Mouse (Mus musculus): ENCODE measurements at regions not wholly inside any gene's neighbourhood (a gene's known extent, or its start where the extent isn't known, plus 50 kb on each side); places are given as distances from the start of the nearest gene placed in this dataset.
A peak's percentile ranks its signal among the peaks of the same experiment; 100 is the strongest.

DNA sequence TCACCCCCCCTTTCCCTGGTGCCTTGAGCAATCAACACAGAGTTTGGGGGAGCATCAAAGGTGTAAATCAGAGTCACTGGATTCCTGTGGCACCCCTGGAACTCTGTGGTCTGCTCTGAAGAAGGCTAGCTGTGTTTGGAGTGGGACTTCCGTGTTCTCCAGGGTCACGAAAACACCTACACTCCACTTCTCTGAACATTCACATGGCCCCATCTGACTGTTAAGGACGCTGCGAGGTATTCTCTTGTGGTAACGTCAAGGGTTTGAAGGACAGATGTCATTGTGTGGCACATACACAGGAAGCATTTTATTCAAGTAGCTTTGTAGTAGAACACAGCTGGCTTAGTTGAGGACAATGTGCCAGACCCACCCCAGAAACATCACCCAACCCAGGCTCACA lies 137.1 kb downstream of the Gadd45g start:
- no peak overlapping the region for H3K4me2 ChIP-seq (replicated peaks; ENCODE audit: low read depth)
- H3K4me3 ChIP-seq (ENCODE audit: low read depth, low read length): no peak overlapping the region
- 87% methylated on average over 5 of the region's 5 CpGs for WGBS
- no peak for TF ChIP-seq EP300 (optimal IDR thresholded peaks at IDR 0.05)
- no peak for TF ChIP-seq CTCF (IDR thresholded peaks at IDR 0.05; ENCODE audit: low read depth)
- no peaks in the 10 kb centered on the region for H3K36me3 ChIP-seq (ENCODE audit: control insufficient read depth, insufficient read depth, low read length)
- no peak overlapping the region for H3K9ac ChIP-seq (ENCODE audit: low read length)
- H3K9me3 ChIP-seq (ENCODE audit: control insufficient read depth, low read length): no peaks in the 10 kb centered on the region
- ATAC-seq (ENCODE audit: low FRiP score, low TSS enrichment): no peak
- no peaks in the 10 kb centered on the region for H3K4me1 ChIP-seq (replicated peaks; ENCODE audit: control insufficient read depth, insufficient read depth)
- DNase-seq (ENCODE audit: low spot score): no peak
- no peaks in the 10 kb centered on the region for H3K27me3 ChIP-seq (ENCODE audit: control insufficient read depth, insufficient read depth, low read length)
- H3K27ac ChIP-seq (replicated peaks): no peak overlapping the region

DNA sequence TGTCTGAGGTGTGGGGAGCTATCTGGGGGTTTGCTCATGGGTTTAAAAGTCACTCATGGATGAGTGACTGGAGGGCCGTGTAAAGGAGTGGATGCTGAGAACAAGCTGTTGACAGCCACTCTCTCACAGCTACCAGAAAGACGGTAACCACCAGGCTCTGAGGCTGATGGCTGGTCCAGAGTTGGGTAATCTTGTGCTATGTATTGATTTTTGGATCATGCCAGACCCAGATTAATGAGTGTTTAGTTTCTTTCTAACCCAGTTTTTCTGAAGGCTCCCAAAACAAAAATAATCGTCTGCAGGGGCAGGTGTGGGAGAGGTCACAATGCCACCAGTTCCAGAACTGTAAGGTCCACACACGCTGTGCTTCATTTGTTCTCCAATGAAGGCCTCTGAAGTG lies 144.9 kb downstream of the Gadd45g start:
- DNase-seq (ENCODE audit: low spot score) (no peak), ATAC-seq (ENCODE audit: low FRiP score, low TSS enrichment) (no peak)
- Histone ChIP-seq H3K4me2 (replicated peaks; ENCODE audit: low read depth) (no peak overlapping the region), H3K27me3 (ENCODE audit: control insufficient read depth, insufficient read depth, low read length) (no peaks in the 10 kb centered on the region), H3K36me3 (ENCODE audit: control insufficient read depth, insufficient read depth, low read length) (no peaks in the 10 kb centered on the region), H3K27ac (replicated peaks) (no peak overlapping the region), H3K4me1 (replicated peaks; ENCODE audit: control insufficient read depth, insufficient read depth) (no peaks in the 10 kb centered on the region), H3K9me3 (ENCODE audit: control insufficient read depth, low read length) (0 out of 2 replicates have a peak, but pooled peaks cover 3% of the 10 kb centered on the region), H3K9ac (ENCODE audit: low read length) (no peak overlapping the region), H3K4me3 (ENCODE audit: low read depth, low read length) (no peak overlapping the region)
- TF ChIP-seq CTCF (IDR thresholded peaks at IDR 0.05; ENCODE audit: low read depth) (no peak), EP300 (optimal IDR thresholded peaks at IDR 0.05) (no peak)
- 79% methylated on average over 4 of the region's 4 CpGs for WGBS

DNA sequence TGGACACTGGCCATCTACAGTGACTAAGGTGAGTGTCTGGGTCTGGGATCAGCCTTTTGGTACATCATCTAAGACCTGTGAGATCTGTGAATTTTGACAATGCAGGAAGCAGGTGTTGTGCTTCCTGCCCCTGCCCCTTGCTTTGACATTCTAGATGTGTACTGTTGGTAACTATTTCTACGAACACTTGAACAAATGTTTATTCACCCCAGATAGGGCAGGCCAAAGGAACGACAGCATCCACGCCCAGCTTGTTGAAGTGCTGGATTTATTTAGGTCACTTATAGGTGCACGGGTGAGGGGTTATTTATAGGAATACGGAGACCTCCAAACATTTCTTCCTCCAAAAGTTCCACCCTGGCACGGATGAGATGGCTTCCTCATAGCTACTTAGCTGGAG lies 146.4 kb downstream of the Gadd45g start:
- ATAC-seq (ENCODE audit: low FRiP score, low TSS enrichment) (peak; percentile 76), DNase-seq (ENCODE audit: low spot score) (peak; percentile 27)
- no peaks in the 10 kb centered on the region for H3K27me3 ChIP-seq (ENCODE audit: control insufficient read depth, insufficient read depth, low read length)
- no peak overlapping the region for H3K4me2 ChIP-seq (replicated peaks; ENCODE audit: low read depth)
- no peak for TF ChIP-seq CTCF (IDR thresholded peaks at IDR 0.05; ENCODE audit: low read depth)
- no peak for TF ChIP-seq EP300 (optimal IDR thresholded peaks at IDR 0.05)
- WGBS: 34% methylated on average over 6 of the region's 6 CpGs
- no peaks in the 10 kb centered on the region for H3K36me3 ChIP-seq (ENCODE audit: control insufficient read depth, insufficient read depth, low read length)
- H3K9me3 ChIP-seq (ENCODE audit: control insufficient read depth, low read length): 0 out of 2 replicates have a peak, but pooled peaks cover 3% of the 10 kb centered on the region
- no peak overlapping the region for H3K4me3 ChIP-seq (ENCODE audit: low read depth, low read length)
- no peaks in the 10 kb centered on the region for H3K4me1 ChIP-seq (replicated peaks; ENCODE audit: control insufficient read depth, insufficient read depth)
- no peak overlapping the region for H3K9ac ChIP-seq (ENCODE audit: low read length)
- no peak overlapping the region for H3K27ac ChIP-seq (replicated peaks)

- no peak overlapping the region for H3K4me3 ChIP-seq (ENCODE audit: low read depth, low read length)
- DNase-seq (ENCODE audit: low spot score): no peak
- 0 out of 2 replicates have a peak, but pooled peaks cover 3% of the 10 kb centered on the region for H3K9me3 ChIP-seq (ENCODE audit: control insufficient read depth, low read length)
- no peak overlapping the region for H3K9ac ChIP-seq (ENCODE audit: low read length)
- 64% methylated on average over 4 of the region's 4 CpGs for WGBS
- ATAC-seq (ENCODE audit: low FRiP score, low TSS enrichment): no peak
- no peak overlapping the region for H3K4me2 ChIP-seq (replicated peaks; ENCODE audit: low read depth)
- no peaks in the 10 kb centered on the region for H3K27me3 ChIP-seq (ENCODE audit: control insufficient read depth, insufficient read depth, low read length)
- no peaks in the 10 kb centered on the region for H3K4me1 ChIP-seq (replicated peaks; ENCODE audit: control insufficient read depth, insufficient read depth)
- no peaks in the 10 kb centered on the region for H3K36me3 ChIP-seq (ENCODE audit: control insufficient read depth, insufficient read depth, low read length)
- H3K27ac ChIP-seq (replicated peaks): no peak overlapping the region
- no peak for TF ChIP-seq CTCF (IDR thresholded peaks at IDR 0.05; ENCODE audit: low read depth)
- no peak for TF ChIP-seq EP300 (optimal IDR thresholded peaks at IDR 0.05)
Observed at GRCm38 (mm10) chr13:51996163-51996562, 149.7 kb downstream of the Gadd45g start.

DNA sequence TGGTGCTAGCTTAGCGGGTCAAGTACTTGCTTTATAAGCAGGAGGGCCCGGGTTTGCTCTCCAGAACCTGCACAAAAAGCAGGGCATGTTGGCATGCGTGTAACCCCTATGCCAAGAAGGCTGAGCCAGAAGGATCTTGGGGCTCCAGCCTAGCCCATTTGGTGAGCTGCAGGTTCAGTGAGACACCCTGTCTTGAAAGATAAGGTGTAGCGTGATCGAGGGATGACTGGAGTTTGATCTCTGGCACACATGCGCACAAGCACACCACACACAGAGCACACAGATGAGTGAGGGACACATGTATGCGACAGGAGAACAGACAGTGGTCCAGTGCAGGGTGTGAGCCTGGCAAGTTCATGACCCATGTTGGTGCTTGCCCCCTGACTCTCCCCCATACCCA lies 152.1 kb downstream of the Gadd45g start:
- Histone ChIP-seq H3K36me3 (ENCODE audit: control insufficient read depth, insufficient read depth, low read length) (no peaks in the 10 kb centered on the region), H3K27ac (replicated peaks) (no peak overlapping the region), H3K4me2 (replicated peaks; ENCODE audit: low read depth) (no peak overlapping the region), H3K4me3 (ENCODE audit: low read depth, low read length) (no peak overlapping the region), H3K9ac (ENCODE audit: low read length) (no peak overlapping the region), H3K4me1 (replicated peaks; ENCODE audit: control insufficient read depth, insufficient read depth) (peaks cover 3% of the 10 kb centered on the region; the same call in 1 of the 2 replicates), H3K9me3 (ENCODE audit: control insufficient read depth, low read length) (0 out of 2 replicates have a peak, but pooled peaks cover 3% of the 10 kb centered on the region), H3K27me3 (ENCODE audit: control insufficient read depth, insufficient read depth, low read length) (no peaks in the 10 kb centered on the region)
- no peak for DNase-seq (ENCODE audit: low spot score)
- TF ChIP-seq EP300 (optimal IDR thresholded peaks at IDR 0.05) (no peak), CTCF (IDR thresholded peaks at IDR 0.05; ENCODE audit: low read depth) (no peak)
- no peak; the same call in 1 of the 2 replicates for ATAC-seq (ENCODE audit: low FRiP score, low TSS enrichment)
- 88% methylated on average over 7 of the region's 7 CpGs for WGBS

DNA sequence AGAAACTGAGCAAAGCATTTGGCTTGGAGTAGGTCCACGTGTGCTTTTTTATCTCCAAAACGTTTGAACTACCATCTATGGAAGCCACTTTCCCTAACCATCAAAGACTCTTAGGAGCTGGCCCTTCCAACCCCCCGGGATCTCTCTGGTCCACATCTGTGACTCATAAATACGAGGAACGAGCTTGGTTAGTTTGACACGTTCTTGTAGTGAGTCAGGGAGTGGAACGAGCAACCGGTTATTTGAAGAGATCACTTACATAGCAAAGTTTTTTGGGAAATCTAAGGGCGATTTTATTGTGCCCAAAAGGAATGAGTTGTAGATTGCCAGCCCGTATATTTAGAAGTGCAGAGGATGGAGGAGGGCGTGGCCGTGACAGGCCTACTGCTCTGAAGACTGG lies 155.3 kb downstream of the Gadd45g start:
- Histone ChIP-seq H3K27me3 (ENCODE audit: control insufficient read depth, insufficient read depth, low read length) (no peaks in the 10 kb centered on the region), H3K4me2 (replicated peaks; ENCODE audit: low read depth) (no peak overlapping the region), H3K4me3 (ENCODE audit: low read depth, low read length) (no peak overlapping the region), H3K36me3 (ENCODE audit: control insufficient read depth, insufficient read depth, low read length) (no peaks in the 10 kb centered on the region), H3K9ac (ENCODE audit: low read length) (no peak overlapping the region), H3K4me1 (replicated peaks; ENCODE audit: control insufficient read depth, insufficient read depth) (peaks cover 3% of the 10 kb centered on the region; the same call in 1 of the 2 replicates), H3K27ac (replicated peaks) (no peak overlapping the region; the same call in 1 of the 2 replicates), H3K9me3 (ENCODE audit: control insufficient read depth, low read length) (no peaks in the 10 kb centered on the region)
- 55% methylated on average over 12 of the region's 12 CpGs for WGBS
- no peak for TF ChIP-seq CTCF (IDR thresholded peaks at IDR 0.05; ENCODE audit: low read depth)
- TF ChIP-seq EP300 (optimal IDR thresholded peaks at IDR 0.05): no peak
- no peak for DNase-seq (ENCODE audit: low spot score)
- ATAC-seq (ENCODE audit: low FRiP score, low TSS enrichment): no peak
